Mouse (Mus musculus): ENCODE data around the gene Alk.
A peak's percentile ranks its signal among the peaks of the same experiment; 100 is the strongest.

Alk gene

GRCm38 (mm10) chr17:71869372-71870231 lies 734.8 kb downstream of the Alk start:
- DNase-seq, result no peak

DNA sequence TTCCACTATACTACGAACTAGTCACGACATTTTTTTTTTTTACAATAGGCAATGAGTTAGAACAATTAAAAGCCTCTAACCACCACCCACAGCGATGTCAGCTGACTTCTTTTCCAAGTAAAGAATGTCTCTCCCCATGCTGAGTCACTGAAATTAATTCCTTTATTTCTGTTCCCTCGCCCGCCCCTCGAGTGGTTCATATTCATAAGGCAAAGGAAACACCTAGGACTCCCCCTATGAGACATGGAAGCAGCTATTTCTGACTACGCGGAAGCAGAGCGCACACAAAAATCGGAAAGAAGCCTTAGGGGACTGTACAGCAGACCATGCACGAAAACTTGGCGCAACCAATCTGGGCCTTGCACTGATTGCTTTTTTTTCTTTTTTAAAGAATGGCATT lies 735.6 kb downstream of the Alk start:
- no peak for DNase-seq

DNA sequence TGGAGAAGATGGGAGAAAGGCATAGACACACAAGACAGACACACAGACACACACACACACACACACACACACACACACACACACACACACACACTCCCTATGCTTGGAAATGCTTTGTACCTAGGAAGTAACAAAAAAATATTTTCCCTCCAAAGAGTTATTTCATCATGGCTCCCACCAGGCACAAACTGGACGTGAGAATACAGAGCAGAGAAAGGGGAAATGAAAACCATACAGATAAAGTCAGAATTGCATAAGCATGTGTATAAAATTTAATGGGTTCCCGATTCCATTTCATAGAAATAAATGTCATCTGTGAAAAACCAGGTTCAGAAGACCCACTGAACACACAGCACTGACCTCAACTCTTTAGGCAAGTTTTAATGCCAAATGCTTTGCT lies 736.5 kb downstream of the Alk start:
- DNase-seq, result no peak

- no peak for DNase-seq
Observed at GRCm38 (mm10) chr17:71865437-71865836, 739.0 kb downstream of the Alk start.

DNA sequence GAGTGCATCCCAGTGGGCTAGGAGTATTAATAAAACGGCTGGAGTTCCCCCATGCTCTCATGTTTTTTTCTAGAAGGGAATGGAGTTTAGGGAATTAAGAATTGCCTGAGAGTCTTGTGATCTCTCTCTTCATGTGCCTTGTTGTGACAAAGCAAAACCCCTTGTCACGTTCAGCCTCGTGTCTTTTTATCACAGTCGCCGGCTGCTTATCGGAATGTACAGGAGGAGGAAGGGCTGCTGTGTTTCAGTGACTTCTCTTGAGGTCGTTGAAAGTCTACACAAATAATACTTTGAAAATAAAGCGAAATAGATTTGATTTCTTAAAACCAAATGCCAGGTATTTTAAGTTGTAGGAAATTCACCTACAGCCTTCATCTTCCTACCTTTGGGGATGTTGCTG lies 740.4 kb downstream of the Alk start:
- no peak for DNase-seq

GRCm38 (mm10) chr17:71862895-71863294 lies 741.5 kb downstream of the Alk start:
- DNase-seq, result no peak

DNA sequence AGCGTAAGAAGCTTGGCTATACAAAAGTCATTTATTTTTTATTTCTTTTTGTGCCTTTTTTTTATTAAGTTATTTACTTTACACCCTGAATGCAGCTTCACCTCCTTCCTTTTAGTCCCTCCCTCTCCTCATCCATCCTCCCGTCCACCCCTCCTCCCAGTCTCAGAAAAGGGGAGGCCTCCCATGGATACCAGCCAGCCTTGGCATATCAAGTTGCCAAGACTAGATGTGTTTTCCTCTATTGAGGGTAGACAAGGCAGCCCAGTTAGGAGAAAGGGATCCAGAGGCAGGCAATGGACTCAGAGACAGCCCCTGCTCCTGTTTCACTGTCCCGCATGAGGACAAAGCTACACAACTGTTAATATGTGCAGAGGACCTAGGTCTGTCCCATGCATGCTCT lies 742.2 kb downstream of the Alk start:
- no peak for DNase-seq

DNA sequence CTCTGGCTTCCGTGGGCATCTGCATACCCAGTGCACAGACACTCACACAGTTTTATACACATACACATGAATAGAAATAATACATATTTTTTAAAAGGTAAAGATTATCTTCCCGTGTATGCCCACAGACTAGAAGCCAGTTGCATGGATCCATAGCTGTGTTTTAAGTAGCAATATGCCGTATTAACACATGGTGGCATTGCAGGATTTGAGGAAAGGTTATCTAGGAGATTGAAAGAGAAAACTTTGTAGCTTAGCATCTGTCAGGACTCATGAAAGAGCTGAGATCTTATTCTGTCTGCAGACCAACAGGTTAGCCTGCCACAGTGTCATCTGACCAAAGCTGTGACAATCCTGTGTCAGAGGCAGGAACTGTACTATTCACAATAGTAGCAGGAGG lies 772.5 kb downstream of the Alk start:
- no peak for DNase-seq

- peak; percentile 22 to 31 for DNase-seq
Observed at GRCm38 (mm10) chr17:71828647-71829414, 775.6 kb downstream of the Alk start.

DNA sequence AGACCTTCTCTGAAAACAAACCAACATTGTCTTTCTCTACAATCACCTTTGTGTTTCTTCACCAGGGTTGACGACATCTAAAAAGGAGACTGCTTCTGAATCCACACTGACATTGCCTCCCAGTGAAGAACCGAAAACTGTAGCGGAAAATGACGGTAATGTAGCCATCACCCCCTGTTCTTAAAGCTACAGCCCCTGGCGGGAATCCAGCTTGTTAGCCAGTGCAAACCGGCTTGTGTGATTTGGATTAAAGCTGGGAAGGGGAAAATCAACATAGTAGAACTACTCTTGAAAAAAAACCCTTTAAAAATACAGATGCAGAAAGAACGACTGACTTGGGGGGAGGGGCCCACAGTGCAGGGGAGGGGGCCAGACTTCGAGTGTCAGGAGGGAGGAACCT lies 776.8 kb downstream of the Alk start:
- no peak for DNase-seq

- no peak for DNase-seq
Observed at GRCm38 (mm10) chr17:71826603-71827002, 777.8 kb downstream of the Alk start.

DNA sequence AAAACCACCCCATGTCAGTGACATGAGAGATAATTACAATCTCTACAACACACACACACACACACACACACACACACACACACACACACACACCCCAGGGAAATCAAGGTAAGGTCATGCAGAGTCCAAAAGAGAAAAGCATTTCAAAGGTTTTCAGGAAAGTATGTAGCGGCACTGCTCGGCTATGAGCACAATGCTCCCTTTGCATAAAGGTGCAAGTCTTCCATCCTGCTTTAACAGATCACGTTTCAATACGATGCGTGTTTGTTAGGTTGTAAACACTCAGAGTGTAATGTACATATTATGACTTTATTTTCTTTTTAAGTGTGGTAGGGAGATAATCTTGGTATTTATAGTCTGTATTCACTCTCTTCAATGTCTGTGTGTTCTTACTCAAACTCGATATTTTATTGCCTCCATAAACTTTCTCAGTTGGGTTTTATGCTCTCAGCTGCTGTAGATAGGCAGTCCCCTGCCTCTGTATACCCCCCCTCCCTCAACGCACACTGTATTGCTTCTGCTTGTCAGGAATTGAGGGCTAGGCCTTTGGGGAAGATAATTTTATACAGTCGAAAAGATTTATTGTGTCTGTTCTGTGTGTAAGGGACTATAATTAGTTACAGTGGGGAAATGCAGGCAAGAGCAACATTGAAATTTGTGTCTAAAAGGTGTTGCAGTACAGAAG lies 780.7 kb downstream of the Alk start:
- DNase-seq, result no peak
